Mouse (Mus musculus): ENCODE results near the gene Tbpl1. TPM values are rescaled to one million over a fixed set of nuclear protein-coding genes. Genes with fewer than 3 reads are reported as not detected.

The Tbpl1 gene
- total RNA-seq, 4 experiments from 2014 or later: 60.5 to 63.9 (median 62.8) TPM

GRCm38 (mm10) chr10:22710173-22710777, 21.5 kb downstream of the Tbpl1 start:
- no peak for DNase-seq (ENCODE audit: low spot score in 2 of 2)

DNA sequence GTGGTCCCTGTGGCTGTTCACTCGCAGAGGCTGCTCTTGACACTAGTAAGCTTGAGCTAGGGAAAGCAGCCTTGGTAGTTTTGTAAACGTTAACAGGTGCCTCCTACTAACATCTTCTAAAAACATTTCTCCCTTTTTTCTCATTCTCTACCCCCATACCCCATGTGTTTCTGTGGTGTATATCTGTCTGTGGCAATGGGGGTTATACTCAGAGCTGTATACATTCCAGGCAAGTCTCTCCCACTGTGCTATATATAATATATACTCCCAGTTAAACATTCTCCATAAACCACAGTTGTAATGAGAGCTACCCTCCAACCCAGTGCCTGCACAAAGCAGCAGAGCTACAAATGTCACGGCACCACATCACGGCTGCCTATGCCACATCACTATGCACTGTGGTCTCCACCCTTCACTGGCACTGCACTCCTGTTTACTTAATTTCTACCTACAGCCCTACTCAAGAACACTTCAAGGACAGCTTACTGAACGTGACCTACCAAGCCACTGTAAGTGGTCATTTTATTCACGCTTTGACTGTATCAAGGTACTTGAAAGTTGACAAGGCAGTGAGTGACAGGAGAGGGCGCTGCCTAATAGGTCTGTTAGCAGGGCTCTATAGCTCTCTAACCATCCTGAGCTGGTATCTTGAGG, 23.4 kb downstream of the Tbpl1 start:
- no peak for DNase-seq (ENCODE audit: low spot score in 2 of 2)

DNA sequence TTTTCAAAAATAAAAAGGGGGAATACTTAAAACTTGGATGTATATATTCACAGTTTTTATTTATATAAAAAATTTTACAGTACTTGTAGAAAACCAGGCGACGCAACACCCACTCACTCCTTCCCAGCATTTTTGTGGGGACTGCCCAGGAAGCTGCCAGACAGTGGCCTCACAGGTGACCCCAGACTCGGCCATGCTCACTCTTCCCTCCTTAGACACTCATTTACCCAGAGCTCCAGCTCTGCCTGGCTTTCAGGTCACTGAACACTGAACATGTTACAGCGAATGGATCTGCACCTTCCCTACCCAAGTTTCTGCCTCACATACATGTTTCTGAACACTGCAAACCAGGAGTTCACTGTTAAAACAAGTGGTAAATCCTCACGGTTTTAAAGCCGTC, 27.9 kb downstream of the Tbpl1 start:
- DNase-seq (ENCODE audit: low spot score in 2 of 2): no peak

- DNase-seq (ENCODE audit: low spot score in 2 of 2): peak in 1 of 2 experiments; percentile 42
Observed at GRCm38 (mm10) chr10:22701485-22702315, 30.0 kb downstream of the Tbpl1 start.

DNA sequence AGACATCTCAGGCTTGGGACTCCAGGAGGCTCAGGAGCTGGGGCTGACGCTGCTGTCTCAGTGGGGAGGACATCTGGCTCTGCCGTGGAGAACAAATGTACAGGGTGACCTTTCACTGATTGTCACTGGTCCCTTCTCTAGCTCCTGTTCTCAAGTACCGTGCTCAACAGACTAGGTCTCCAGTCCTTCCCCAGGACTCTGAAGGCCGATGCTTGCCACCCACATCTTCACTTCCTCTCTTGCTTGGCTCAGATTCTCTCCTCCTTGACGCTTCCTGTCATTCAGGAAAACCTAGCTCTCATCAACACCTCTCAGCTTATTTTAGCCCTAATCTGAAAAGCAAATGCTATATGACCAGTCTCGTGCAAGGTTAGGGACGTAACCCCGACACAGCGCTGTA, 31.0 kb downstream of the Tbpl1 start:
- no peak for DNase-seq (ENCODE audit: low spot score in 2 of 2)

DNA sequence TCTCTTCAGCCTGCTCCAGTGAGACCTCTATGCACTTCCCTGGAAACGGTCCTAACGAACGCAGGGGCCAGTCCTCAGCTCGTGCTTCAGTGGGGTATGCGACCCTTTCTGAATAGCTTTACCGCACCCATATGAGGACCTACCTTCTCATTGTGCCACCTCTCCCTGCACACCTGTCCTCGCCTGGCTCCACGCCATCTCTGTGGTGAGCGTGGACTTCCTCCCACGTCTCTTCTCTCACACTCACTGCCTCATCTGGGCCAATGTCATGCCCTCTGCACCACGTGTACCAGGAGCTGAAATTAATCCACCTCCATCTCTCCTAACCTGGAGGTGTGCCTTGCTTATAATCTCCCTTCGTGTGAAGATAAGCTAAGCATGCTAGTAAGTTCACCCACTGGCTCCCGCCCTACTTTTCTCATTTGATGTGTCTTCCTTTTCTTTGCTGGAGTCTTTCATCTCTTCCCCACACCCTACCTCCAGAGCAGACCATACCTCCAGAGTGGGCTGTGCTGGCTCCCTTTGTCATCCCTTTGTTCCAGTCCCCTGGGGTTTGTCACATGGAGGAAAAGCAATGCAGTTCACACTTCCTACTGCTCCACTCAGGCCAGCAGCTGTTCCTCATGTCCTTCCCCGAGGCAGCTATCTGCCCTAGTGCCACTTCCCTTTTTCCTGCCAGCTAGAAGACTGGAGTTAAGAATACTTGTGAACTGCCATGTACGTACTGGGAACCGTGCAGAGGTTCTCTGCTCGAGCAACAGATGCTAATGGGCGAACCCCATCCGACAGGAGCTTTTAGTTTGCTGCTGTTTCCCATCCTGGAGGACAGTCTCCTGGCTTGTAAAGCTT, 32.0 kb downstream of the Tbpl1 start:
- no peak for DNase-seq (ENCODE audit: low spot score in 2 of 2)

GRCm38 (mm10) chr10:22698158-22698953, 33.4 kb downstream of the Tbpl1 start:
- no peak for DNase-seq (ENCODE audit: low spot score in 2 of 2)

GRCm38 (mm10) chr10:22696864-22697263, 34.9 kb downstream of the Tbpl1 start:
- no peak for DNase-seq (ENCODE audit: low spot score in 2 of 2)

- DNase-seq (ENCODE audit: low spot score in 2 of 2): no peak
Observed at GRCm38 (mm10) chr10:22696236-22696635, 35.5 kb downstream of the Tbpl1 start.

DNA sequence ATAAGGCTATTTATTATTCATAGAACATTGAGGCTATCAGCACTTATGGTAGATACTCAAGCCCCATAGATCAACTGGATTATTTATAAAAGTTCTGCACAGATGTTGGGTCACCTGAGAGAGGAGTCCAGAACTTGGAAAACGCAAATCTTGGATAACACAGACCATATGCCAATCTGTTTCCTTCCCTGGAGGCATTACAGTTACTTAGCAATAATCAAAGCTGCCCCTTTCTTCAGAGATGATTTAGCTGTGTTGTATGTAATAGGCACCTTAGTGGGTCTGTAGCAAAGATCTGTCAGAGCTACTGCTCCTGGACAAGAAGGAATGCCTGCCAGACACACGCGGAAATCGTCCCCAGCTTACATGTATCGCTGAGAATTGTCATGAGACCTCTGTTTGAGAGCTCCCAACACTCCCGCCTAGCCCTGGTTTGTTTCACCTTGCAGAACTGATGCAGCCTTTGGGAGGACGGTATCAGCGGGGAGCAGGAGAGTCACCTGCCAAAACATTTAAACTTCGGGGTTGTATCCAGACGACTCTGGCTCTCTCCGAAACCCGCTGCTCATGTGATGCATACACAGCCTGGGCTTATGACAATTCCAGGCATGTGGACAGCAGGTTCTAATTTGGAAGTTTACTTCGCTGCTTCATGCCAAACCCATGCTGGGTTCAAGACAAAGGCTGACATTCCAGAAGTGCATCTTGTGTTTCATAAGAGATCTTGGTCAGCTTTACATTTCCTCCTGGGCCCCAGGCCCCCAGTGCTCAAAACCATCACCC, 55.7 kb downstream of the Tbpl1 start:
- DNase-seq (ENCODE audit: low spot score in 2 of 2): no peak

- no peak for DNase-seq (ENCODE audit: low spot score in 2 of 2)
Observed at GRCm38 (mm10) chr10:22674176-22674575, 57.6 kb downstream of the Tbpl1 start.

DNA sequence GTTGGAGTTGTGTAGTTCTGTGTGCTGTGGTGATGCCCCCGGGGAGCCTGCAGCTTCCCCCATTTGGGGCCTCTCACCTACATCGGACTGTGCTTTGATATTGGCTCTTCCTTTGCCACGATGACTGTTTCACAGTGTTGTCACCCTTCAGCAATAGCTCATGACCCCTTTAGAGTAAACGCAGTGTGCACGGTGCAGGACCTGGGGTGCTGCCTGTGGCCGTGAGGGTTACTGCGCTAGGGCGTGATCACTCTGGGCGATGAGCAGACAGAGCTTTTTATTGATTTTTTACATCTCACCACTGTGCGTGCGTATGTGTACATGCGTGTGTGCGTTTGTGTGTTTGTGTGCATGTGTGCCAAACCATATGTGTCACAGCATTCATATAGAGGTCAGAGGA, 63.2 kb downstream of the Tbpl1 start:
- DNase-seq (ENCODE audit: low spot score in 2 of 2): no peak

GRCm38 (mm10) chr10:22660286-22661000, 71.3 kb downstream of the Tbpl1 start:
- no peak for DNase-seq (ENCODE audit: low spot score in 2 of 2)

- no peak for DNase-seq (ENCODE audit: low spot score in 2 of 2)
Observed at GRCm38 (mm10) chr10:22659386-22659725, 72.4 kb downstream of the Tbpl1 start.

DNA sequence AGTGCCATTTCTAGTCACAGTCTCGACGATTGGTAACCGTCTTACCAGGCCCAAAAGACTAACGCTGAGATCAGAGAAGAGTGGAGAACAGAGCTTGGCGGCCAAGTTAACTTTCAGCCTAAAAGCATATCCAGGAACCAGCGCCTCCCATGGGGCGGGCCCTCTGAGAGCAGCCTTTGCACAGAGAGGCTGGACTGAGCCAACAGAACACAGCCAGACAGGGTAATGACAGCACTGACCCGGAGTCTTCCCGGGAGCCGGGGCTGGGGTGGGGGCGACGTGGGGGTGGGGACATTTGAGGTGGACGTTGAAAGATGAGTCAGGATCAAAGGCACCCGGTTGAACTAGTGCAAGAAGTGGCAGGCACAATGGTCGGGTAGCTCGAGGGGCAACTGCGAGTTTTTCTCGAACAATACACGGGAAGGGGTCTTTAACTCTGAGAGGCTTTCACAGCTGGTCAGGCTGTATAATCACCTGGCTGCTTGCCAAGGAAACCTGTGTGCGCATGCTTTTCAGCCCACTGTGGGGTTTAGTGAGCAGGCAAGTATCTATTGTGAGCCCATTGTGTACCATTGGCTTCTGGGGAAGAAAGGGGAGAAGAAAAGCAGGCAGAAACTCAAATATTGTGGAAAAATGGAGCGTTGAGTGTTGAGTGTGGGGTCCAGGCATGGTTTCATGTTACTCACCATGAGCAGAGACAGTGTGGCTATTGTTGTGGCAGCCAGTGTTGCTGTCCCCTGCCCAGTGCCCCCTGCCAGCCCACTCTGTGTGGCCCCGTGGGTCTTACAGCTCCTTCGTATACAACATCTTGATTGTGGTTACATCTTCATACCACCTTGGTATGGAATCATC, 73.0 kb downstream of the Tbpl1 start:
- DNase-seq (ENCODE audit: low spot score in 2 of 2): no peak

Measured in layer of hippocampus, adult 8-10 months (tissue).